In the genomic region with DNA sequence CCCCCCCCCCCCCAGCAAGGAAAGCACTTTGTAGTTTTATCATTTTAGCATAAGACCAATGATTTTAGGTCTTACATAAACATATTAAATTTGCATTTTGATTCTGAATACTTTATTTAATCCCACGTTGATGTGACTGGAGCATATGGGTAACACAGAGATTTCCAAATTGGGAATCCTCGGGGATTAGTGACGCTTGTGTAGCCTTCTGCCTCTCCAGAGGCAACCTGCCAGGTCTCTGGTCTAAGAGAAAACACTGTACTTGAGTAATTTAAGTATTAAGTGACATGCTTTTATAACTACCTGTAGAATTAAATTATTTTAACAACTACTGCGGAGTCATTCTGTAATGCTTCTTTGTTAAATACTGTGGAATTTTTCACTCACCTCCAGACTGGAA, we compare ENCODE assay signal across 13 mouse cellular contexts.
"Had no signal": no experiment of that assay in that cellular context is flagged by ENCODE, and none has a peak within 500 bp of the region (broad histone marks: within the 10 kb centered on the region; RNA-seq: fewer than 3 reads in every experiment).

No protein-coding gene starts in this region.

- H3K4me2 ChIP-seq: limb, embryonic 12.5 days; liver, embryonic 13.5 days; midbrain, embryonic 13.5 days; neural tube, embryonic 13.5 days had no signal

- H3K4me1 ChIP-seq: limb, embryonic 12.5 days; liver, embryonic 13.5 days had no signal

- H3K4me3 ChIP-seq: layer of hippocampus, adult 2 months; left cerebral cortex, adult 2 months; limb, embryonic 12.5 days; liver, embryonic 13.5 days; midbrain, embryonic 13.5 days; neural tube, embryonic 13.5 days had no signal

- H3K9ac ChIP-seq: limb, embryonic 12.5 days; liver, embryonic 13.5 days; liver, postnatal 0 days; midbrain, embryonic 13.5 days; neural tube, embryonic 13.5 days had no signal

- DNase-seq: kidney, postnatal 10 days; kidney, postnatal 4 days; liver; liver, embryonic 13.5 days; liver, postnatal 0 days; right cerebral cortex, adult 18-20 months; right cerebral cortex, postnatal 25 days; thymus, postnatal 36 days had no signal

- ATAC-seq: liver, postnatal 0 days; midbrain, embryonic 13.5 days had no signal

- H3K27ac ChIP-seq: layer of hippocampus, adult 2 months; left cerebral cortex, adult 2 months; limb, embryonic 12.5 days; liver, embryonic 13.5 days; midbrain, embryonic 13.5 days; neural tube, embryonic 13.5 days had no signal

- H3K36me3 ChIP-seq: limb, embryonic 12.5 days; midbrain, embryonic 13.5 days had no signal

- H3K9me3 ChIP-seq: limb, embryonic 12.5 days; liver, embryonic 13.5 days; midbrain, embryonic 13.5 days; neural tube, embryonic 13.5 days had no signal

- H3K27me3 ChIP-seq: limb, embryonic 12.5 days; liver, embryonic 13.5 days; midbrain, embryonic 13.5 days; neural tube, embryonic 13.5 days had no signal
